Mouse (Mus musculus): Measurements from ENCODE around the gene Rgs19.

Rgs19 gene

DNA sequence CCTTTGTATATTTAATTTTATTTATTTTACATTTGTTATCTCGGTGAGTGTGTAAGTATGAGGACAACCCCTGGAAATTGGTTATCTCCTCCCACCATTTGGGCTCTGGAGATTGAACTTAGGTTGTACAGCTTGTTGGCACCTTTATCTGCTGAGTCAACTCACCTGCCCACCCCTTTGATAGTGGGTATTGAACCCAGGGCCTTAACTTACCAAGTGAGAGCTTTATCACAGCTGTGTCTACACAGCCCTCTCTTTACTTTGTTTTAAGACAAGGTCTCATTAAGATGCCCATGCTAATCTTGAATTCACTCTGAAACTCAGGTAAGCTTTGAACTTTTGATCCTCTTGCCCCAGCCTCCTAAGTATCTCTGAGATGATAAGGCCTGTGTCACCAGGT, 11.8 kb downstream of the Rgs19 start:
- DNase-seq, result no peak

DNA sequence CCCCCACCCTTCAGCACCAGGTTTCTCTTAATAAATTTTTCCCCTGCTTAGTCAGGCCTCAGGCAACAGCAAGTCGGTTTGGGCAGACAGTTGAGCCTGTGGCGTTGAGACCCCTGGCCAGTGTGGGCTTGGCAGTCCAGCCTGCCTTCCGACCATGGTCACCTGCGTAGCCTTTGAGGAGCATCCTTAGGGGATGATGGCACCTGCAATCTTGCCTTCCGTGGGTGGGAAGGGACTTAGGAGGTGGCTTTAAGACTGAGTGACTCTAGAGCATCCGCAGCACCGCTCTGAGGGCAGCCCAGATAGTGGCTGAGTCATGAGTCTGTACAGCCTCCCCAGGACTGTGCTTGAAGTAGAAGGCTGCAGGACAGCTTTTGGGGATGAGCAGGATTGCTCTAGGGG, 13.1 kb downstream of the Rgs19 start:
- no peak for DNase-seq

GRCm38 (mm10) chr2:181679951-181680715, 13.6 kb downstream of the Rgs19 start, which contains the start of gene Tcea2:
Tcea2 (plus strand) TSS chr2:181680310.
- DNase-seq, result peak; percentile 80 to 83

- DNase-seq, result peak; percentile 88 to 90
These were observed 15.0 kb downstream of the Rgs19 start for GRCm38 (mm10) chr2:181678780-181679179.

GRCm38 (mm10) chr2:181677755-181678098, 16.1 kb downstream of the Rgs19 start:
- DNase-seq, result peak; percentile 64 to 67

GRCm38 (mm10) chr2:181677096-181677754, 16.6 kb downstream of the Rgs19 start:
- peak; percentile 71 to 76 for DNase-seq

DNA sequence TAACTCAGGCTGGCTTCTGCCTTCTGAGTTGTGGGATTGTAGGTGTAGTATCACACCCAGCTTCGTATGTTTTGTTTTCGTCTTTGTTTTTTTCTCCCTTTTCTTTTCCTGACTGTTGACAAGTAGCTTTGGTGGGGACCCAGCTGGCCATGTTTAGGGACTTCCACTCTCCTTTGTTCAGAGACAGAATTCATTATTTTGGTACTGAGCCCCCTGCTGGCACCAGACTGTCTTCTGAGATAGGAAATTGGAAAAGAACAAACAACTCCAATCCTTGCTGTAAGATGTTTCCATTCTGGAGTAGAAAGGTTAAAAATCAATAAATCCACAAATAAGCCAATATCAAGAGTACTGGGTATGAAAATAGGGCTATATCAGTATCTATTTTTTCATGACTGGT, 17.4 kb downstream of the Rgs19 start:
- DNase-seq, result peak; percentile 17 to 54

GRCm38 (mm10) chr2:181675454-181675853, 18.3 kb downstream of the Rgs19 start:
- DNase-seq, result peak; percentile 88 to 90

DNA sequence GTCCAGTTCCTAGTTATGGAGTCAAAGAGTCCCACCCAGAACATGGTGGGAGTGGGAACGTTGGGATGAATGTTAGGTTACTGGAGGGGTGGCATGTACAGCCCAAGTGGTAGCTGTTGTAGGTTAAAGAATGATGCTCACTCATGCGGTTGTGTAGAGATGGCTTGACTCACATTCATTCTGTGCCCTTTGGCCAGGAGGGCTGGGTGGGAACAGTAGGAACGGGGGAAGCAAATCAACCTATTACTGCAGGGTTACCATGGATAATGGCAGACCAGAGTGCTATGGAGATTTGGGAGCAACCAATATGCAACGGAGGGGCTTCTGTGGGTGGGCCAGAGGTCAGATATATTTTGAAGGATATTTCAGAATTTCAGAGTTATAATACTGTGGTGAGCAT, 18.8 kb downstream of the Rgs19 start:
- DNase-seq, result no peak

GRCm38 (mm10) chr2:181673501-181673900, 20.3 kb downstream of the Rgs19 start:
- DNase-seq, result peak; percentile 10 to 16

GRCm38 (mm10) chr2:181671984-181672383, 21.8 kb downstream of the Rgs19 start:
- no peak for DNase-seq

DNA sequence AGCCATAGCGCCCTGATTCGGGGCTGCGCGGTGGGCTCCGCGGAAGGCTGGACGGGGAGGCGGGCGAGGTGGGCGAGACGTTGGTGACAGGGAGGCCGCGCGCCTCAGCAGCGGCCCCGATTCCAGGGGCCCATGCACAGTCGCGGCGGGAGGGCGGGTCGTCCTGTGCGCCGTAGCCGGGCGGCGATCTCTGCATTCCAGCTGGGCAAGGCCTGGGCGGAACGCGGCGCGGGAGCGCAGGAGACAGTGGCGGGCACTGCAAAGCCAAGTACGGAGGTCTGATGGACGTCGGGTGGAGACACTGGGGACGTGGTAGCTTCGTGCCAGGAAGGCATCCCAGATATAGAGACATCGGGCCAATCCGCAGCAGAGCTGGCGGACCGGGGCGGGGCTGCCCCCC, 22.5 kb downstream of the Rgs19 start, which contains the start of gene Sox18:
Gene Sox18 (minus strand): TSS at position 315 of the 400 bp plus-strand sequence.
- peak; percentile 75 to 83 for DNase-seq

DNA sequence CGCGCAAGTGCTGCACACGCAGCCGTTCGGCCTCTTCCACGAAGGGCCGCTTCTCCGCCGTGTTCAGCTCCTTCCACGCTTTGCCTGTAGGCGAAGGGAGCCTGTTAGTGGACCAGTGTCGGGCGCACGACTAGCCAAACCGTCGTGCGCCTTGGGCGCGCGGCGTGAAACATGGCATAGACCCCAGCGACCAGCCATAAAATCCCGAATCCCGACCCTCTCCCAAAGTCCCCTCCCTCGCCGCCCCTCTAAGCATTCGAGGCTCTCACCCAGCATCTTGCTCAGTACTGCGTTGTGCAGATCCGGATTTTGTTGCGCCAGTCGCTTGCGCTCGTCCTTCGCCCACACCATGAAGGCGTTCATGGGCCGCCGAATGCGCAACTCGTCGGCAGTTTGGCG, 22.9 kb downstream of the Rgs19 start:
- DNase-seq, result no peak

GRCm38 (mm10) chr2:181670285-181670912, 23.4 kb downstream of the Rgs19 start:
- peak; percentile 22 to 51 for DNase-seq

- peak; percentile 79 to 85 for DNase-seq
These were observed 30.5 kb downstream of the Rgs19 start for GRCm38 (mm10) chr2:181663298-181663630.

DNA sequence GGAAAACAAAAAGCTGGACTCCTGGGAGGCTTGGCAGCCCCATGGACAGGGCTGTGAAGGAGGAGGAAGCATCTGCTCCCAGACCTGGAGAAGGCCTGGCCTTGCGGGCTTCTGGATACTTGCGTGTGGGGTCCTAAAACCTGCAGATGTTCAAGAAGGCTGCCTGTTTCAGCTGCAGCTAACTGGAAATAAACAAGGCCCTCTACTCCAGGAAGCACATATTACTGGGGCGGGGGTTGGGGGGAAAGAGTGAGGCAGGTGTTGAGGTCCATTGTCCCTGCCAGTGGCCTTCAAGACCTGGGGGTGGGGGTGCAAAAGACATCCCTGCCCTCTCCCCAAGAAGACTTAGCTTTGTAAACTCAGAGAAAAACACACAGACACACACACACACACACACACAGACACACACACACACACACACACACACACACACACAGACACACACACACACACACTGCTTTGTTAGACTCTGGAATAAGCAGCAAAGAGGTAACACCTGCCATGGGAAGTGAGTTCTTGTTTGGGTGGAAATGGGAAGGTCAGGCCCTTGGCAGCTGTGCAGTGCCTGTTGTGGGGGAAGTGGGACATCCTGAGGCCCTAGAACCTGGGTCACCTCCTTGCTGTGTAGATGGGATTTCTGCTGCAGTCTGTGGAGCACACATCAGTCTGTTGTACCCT, 31.0 kb downstream of the Rgs19 start:
- DNase-seq, result peak; percentile 63 to 66

DNA sequence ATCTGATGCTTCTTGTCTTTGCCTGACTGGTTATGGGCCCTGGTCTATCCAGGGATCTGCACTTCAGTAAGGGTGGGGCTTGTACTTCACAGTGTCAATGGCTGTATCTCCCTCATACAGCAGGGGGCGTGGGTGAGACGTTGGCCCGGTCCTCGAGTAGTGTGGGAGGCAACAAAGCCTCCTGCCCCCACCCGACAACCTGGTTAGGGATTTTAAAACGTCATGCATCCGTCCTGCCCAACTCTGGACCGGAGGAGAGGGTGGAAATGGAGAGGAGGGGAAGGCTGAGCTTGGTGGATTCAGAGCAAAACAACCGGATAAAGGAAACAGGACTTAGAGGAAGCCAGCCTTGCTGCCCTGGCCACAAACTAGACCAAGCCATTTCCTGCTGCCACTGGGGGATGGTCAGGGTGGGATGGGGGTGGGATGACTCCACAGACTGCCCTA, 34.1 kb downstream of the Rgs19 start:
- peak; percentile 93 for DNase-seq

DNA sequence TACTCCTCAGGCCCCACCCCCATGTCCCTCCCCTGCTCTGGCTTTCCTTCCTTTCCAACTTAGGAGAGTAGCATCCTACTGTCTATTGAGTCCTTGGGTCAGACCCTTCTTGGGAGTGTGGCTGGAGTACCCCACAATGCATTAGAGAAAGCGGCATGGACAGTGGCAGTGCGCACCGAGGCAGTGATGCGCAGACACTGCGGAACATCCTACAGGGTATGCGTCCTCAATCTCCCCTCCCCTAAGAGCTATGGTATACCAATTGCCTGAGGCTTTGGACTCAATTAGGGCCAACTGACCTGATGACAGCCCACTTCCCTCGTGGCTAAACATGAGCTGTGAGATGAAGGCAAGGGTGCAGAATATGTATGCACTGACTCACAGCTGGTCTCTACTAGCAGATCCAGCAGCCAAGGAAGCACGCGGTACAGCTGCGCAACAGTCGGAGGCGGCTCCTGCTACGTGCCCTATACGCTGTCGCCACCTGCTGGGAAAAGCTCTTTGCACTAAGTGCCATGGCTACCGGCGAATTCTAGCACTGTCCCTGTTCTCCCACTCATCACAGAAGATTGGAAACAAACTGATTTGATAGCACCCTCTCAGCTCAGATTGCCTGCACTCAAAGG, 34.7 kb downstream of the Rgs19 start:
- DNase-seq, result peak; percentile 73 to 84

DNA sequence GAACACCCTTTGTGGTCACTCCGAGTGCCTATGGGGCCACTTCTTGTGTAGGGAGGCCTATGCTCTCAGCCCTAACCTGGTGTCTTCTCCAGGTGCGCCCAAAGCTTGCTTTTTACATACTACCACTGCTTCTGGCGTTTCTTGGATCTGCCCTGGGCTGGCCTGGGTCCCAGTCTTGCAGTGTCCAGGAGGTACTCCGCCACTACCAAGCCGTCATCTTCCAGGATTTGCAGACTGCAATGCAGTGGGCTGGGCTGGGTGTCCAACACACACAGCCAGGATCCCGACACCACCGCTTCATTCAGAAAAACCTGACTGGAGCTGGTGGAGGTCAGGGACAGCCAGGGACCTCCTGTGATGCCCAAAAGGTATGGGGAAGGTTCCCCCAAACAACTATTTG, 35.2 kb downstream of the Rgs19 start:
- DNase-seq, result no peak

DNA sequence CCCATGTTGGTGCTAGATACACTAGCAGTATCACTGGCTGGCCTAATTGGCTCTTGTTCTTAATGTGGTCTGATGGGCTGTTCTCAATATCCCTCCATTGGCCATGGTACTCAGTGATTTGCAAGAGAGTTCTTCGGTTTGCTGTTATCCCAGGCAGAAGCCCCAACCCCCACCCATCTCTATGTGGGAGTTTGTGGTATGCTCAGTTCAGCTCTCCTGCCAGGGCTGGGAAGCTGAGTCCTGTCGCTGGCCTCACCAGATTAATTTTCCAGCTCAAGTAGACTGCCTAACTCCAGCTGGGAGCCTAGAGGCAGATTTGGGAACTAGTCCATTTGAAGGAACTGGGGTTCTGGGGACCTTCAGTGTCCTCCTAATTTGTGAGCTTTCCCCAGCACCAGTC, 36.3 kb downstream of the Rgs19 start:
- DNase-seq, result no peak

DNA sequence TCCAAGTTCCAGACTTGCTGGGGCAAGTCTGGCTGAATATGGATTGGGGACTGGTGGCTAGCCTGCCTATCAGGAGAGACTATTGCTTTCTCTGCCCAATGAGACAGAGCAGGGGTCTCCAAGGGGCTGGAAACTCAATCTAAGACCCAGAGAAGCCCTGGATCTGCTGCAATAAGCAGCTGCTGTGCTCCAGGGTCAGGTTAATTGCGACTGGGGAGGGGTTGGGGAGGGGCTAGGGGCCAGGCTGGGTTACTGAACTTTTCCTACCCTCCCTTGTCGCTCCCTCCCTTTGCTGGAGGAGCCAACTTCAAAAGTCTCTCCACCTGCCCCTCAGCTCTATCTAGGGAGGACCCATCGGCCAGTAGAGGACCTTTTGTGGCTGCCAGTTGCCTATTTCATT, 37.0 kb downstream of the Rgs19 start, which contains the start of gene Gm29797:
Gene Gm29797 (plus strand): TSS at position 301 of the 400 bp plus-strand sequence.
- no peak for DNase-seq

DNA sequence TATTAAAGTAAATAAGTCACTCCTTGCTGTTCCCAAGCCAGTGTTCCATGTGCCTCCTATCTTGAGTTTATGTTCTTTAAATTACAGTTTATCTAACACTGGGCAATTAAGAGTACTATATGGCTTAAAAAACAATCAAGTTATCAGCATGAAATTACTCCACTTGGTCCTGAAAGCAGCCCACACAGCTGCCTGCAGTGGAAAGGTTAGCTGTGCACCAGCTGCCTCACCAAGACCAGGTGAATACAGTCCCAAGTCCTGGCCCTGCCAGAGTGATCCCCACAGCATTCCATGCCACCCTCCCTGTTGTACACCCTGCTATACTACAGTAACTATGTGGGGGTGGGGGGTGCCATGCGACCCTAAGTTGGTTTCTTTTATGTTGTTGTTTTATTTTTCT, 40.3 kb downstream of the Rgs19 start:
- no peak for DNase-seq

DNA sequence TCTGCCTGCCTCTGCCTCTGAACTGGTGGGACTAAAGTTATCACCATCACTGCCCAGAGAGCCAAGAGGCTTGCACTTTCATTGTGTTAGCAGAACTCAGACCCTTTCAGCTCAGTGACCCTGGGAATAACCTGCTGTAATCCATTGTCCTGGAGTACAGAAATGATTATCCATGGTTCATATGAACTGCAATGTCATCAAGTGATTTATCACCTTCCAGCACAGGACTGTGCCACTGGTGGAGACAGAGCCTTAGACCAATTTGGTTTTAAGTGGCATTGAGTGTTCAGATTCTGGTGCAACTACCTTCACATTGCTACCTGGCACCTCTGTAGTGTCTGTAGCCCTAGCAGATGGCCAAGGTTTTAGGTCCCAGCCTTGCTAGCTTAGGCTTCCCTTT, 40.7 kb downstream of the Rgs19 start:
- DNase-seq, result no peak
